ENCODE assay signal across 10 mouse cellular contexts in genomic region chr11:32604663-32605062, GRCm38 (mm10). TPM values are rescaled to one million over a fixed set of nuclear protein-coding genes. Genes with fewer than 3 reads are reported as not detected.
DNase-seq lines count a peak whose midpoint lies in the region; ATAC-seq lines count a peak whose summit lies in the region.
"Had no signal": no experiment of that assay in that cellular context is flagged by ENCODE, and none has a peak within 500 bp of the region (broad histone marks: within the 10 kb centered on the region; RNA-seq: fewer than 3 reads in every experiment).

No protein-coding gene starts in this region.

- 46% methylated on average over 4 of the region's 4 CpGs for WGBS in hindbrain, embryonic 15.5 days
- WGBS in hindbrain, embryonic 12.5 days = 53% methylated on average over 4 of the region's 4 CpGs
- 69% methylated on average over 4 of the region's 4 CpGs for WGBS in neural tube, embryonic 13.5 days
- 65% methylated on average over 4 of the region's 4 CpGs for WGBS in neural tube, embryonic 15.5 days
- 32% methylated on average over 4 of the region's 4 CpGs for WGBS in heart, embryonic 14.5 days
- WGBS in stomach, embryonic 16.5 days = 35% methylated on average over 4 of the region's 4 CpGs

- no peak overlapping the region for H3K4me2 ChIP-seq in hindbrain, embryonic 15.5 days
- H3K4me2 ChIP-seq in hindbrain, embryonic 12.5 days (replicated peaks) = no peak overlapping the region
- H3K4me2 ChIP-seq in neural tube, embryonic 13.5 days = no peak overlapping the region
- H3K4me2 ChIP-seq in neural tube, embryonic 15.5 days = no peak overlapping the region
- peak overlapping the region; percentile 40; the same call in 1 of the 2 replicates for H3K4me2 ChIP-seq in heart, embryonic 14.5 days (ENCODE audit: low read length)
- H3K4me2 ChIP-seq in stomach, embryonic 16.5 days (ENCODE audit: low read depth, low read length) = no peak overlapping the region

- peaks cover 4% of the 10 kb centered on the region; the same call in 1 of the 2 replicates for H3K4me1 ChIP-seq in hindbrain, embryonic 15.5 days (replicated peaks)
- H3K4me1 ChIP-seq in hindbrain, embryonic 12.5 days = peaks cover 10% of the 10 kb centered on the region
- peaks cover 10% of the 10 kb centered on the region for H3K4me1 ChIP-seq in neural tube, embryonic 13.5 days (replicated peaks)
- peaks cover 10% of the 10 kb centered on the region for H3K4me1 ChIP-seq in neural tube, embryonic 15.5 days
- peaks cover 19 to 23% of the 10 kb centered on the region in 2 experiments for H3K4me1 ChIP-seq in heart, embryonic 14.5 days (ENCODE audit: control insufficient read depth in 2 of 2, insufficient read depth in 2 of 2, low read length in 2 of 2)
- peaks cover 15% of the 10 kb centered on the region for H3K4me1 ChIP-seq in stomach, embryonic 16.5 days (ENCODE audit: control insufficient read depth, insufficient read depth, low read length)

- H3K9ac ChIP-seq in hindbrain, embryonic 15.5 days = no peak overlapping the region
- H3K9ac ChIP-seq in hindbrain, embryonic 12.5 days = no peak overlapping the region
- H3K9ac ChIP-seq in neural tube, embryonic 13.5 days = no peak overlapping the region
- H3K9ac ChIP-seq in neural tube, embryonic 15.5 days (replicated peaks) = no peak overlapping the region
- H3K9ac ChIP-seq in heart, embryonic 14.5 days (ENCODE audit: low read length) = no peak overlapping the region
- no peak overlapping the region for H3K9ac ChIP-seq in stomach, embryonic 16.5 days (ENCODE audit: low read length)
- H3K9ac ChIP-seq: liver, postnatal 0 days had no signal

- H3K9me3 ChIP-seq in hindbrain, embryonic 15.5 days = no peaks in the 10 kb centered on the region
- no peaks in the 10 kb centered on the region for H3K9me3 ChIP-seq in hindbrain, embryonic 12.5 days (replicated peaks)
- H3K9me3 ChIP-seq in neural tube, embryonic 13.5 days = no peaks in the 10 kb centered on the region
- no peaks in the 10 kb centered on the region for H3K9me3 ChIP-seq in neural tube, embryonic 15.5 days (replicated peaks)
- no peaks in the 10 kb centered on the region for H3K9me3 ChIP-seq in heart, embryonic 14.5 days (ENCODE audit: control insufficient read depth, low read length)
- H3K9me3 ChIP-seq in stomach, embryonic 16.5 days (replicated peaks; ENCODE audit: control insufficient read depth, low read length) = no peaks in the 10 kb centered on the region

- no peaks in the 10 kb centered on the region for H3K36me3 ChIP-seq in hindbrain, embryonic 15.5 days
- H3K36me3 ChIP-seq in hindbrain, embryonic 12.5 days = no peaks in the 10 kb centered on the region
- H3K36me3 ChIP-seq in neural tube, embryonic 13.5 days = 0 out of 2 replicates have a peak, but pooled peaks cover 4% of the 10 kb centered on the region
- H3K36me3 ChIP-seq in neural tube, embryonic 15.5 days = no peaks in the 10 kb centered on the region
- H3K36me3 ChIP-seq in heart, embryonic 14.5 days (ENCODE audit: control insufficient read depth, insufficient read depth, low read length) = peaks cover 4% of the 10 kb centered on the region; the same call in 1 of the 2 replicates
- no peaks in the 10 kb centered on the region for H3K36me3 ChIP-seq in stomach, embryonic 16.5 days (ENCODE audit: control insufficient read depth, insufficient read depth, low read length)

- H3K27ac ChIP-seq in hindbrain, embryonic 15.5 days (replicated peaks) = peak overlapping the region; percentile 13; the same call in 1 of the 2 replicates
- no peak overlapping the region for H3K27ac ChIP-seq in hindbrain, embryonic 12.5 days
- H3K27ac ChIP-seq in neural tube, embryonic 13.5 days (replicated peaks) = peak overlapping the region; percentile 68
- no peak overlapping the region for H3K27ac ChIP-seq in neural tube, embryonic 15.5 days (replicated peaks)
- peak overlapping the region; percentile 72 to 82 for H3K27ac ChIP-seq in heart, embryonic 14.5 days (replicated peaks in 1 of 2; ENCODE audit: control insufficient read depth in 1 of 2, insufficient read depth in 1 of 2, low read depth in 2 of 2, low read length in 2 of 2)
- H3K27ac ChIP-seq in stomach, embryonic 16.5 days (ENCODE audit: low read length) = peak overlapping the region; percentile 55

- DNase-seq in left cerebral cortex, adult 8-10 months (ENCODE audit: low spot score in 2 of 2) = no peak
- DNase-seq: right cerebral cortex, postnatal 14 days had no signal

- H3K4me3 ChIP-seq in hindbrain, embryonic 15.5 days = no peak overlapping the region
- no peak overlapping the region for H3K4me3 ChIP-seq in hindbrain, embryonic 12.5 days
- H3K4me3 ChIP-seq in neural tube, embryonic 13.5 days = no peak overlapping the region
- H3K4me3 ChIP-seq in neural tube, embryonic 15.5 days (replicated peaks) = no peak overlapping the region
- H3K4me3 ChIP-seq in heart, embryonic 14.5 days (ENCODE audit: control insufficient read depth in 1 of 2, insufficient read depth in 1 of 2, low read depth in 1 of 2, low read length in 2 of 2) = no peak overlapping the region
- H3K4me3 ChIP-seq in stomach, embryonic 16.5 days (replicated peaks; ENCODE audit: low read length) = no peak overlapping the region

- ATAC-seq in hindbrain, embryonic 15.5 days (ENCODE audit: low FRiP score, low read depth) = no peak
- ATAC-seq in hindbrain, embryonic 12.5 days (ENCODE audit: low FRiP score) = no peak
- ATAC-seq in neural tube, embryonic 13.5 days (ENCODE audit: low read depth) = no peak
- ATAC-seq in neural tube, embryonic 15.5 days (ENCODE audit: low FRiP score) = no peak
- no peak for ATAC-seq in heart, embryonic 14.5 days (ENCODE audit: insufficient number of reproducible peaks, insufficient read depth, low FRiP score, low read depth)
- peak; percentile 14; the same call in 1 of the 2 replicates for ATAC-seq in stomach, embryonic 16.5 days (ENCODE audit: insufficient read depth, low FRiP score)
- ATAC-seq in megakaryocyte, adult 5-6 weeks (ENCODE audit: poor library complexity, severe bottlenecking) = no peak

- no peaks in the 10 kb centered on the region for H3K27me3 ChIP-seq in hindbrain, embryonic 15.5 days
- no peaks in the 10 kb centered on the region for H3K27me3 ChIP-seq in hindbrain, embryonic 12.5 days
- H3K27me3 ChIP-seq in neural tube, embryonic 13.5 days = no peaks in the 10 kb centered on the region
- H3K27me3 ChIP-seq in neural tube, embryonic 15.5 days (replicated peaks) = no peaks in the 10 kb centered on the region
- H3K27me3 ChIP-seq in heart, embryonic 14.5 days (ENCODE audit: control insufficient read depth, insufficient read depth, low read length) = no peaks in the 10 kb centered on the region
- H3K27me3 ChIP-seq in stomach, embryonic 16.5 days (ENCODE audit: control insufficient read depth, insufficient read depth, low read length) = no peaks in the 10 kb centered on the region

RNA-seq across cellular contexts. Expression of gene Fbxw11, which starts 37.9 kb away (rescaled TPM):
- polyA plus RNA-seq in hindbrain, embryonic 15.5 days (2015; fragmentation: Nextera tagmentation; extraction: Ambion mirVana) = 115 and 117 TPM in 2 replicates
- 111 and 112 TPM in 2 replicates for polyA plus RNA-seq in hindbrain, embryonic 12.5 days (2016; fragmentation: Nextera tagmentation; extraction: Ambion mirVana)
- polyA plus RNA-seq in neural tube, embryonic 13.5 days (2015; fragmentation: Nextera tagmentation; extraction: Ambion mirVana) = 106 and 119 TPM in 2 replicates
- 107 and 110 TPM in 2 replicates for polyA plus RNA-seq in neural tube, embryonic 15.5 days (2015; fragmentation: Nextera tagmentation; extraction: Ambion mirVana)
- polyA plus RNA-seq in heart, embryonic 14.5 days (2014; fragmentation: Nextera tagmentation; extraction: Ambion mirVana) = 63.1 and 63.4 TPM in 2 replicates
- polyA plus RNA-seq in stomach, embryonic 16.5 days (2015; fragmentation: Nextera tagmentation; extraction: Ambion mirVana) = 61.1 and 65.0 TPM in 2 replicates
- 100 to 1,000 TPM; 109 to 129 (median 121) TPM for total RNA-seq in left cerebral cortex, adult 8-10 months (2022)
- total RNA-seq in megakaryocyte, adult 5-6 weeks (2015) = 30.0 and 30.4 TPM in 2 replicates
- total RNA-seq in megakaryocyte, adult 5-6 weeks (2017) = 47.0 and 52.8 TPM in 2 replicates

Comparison
In these comparisons a context has a peak if more than half of its experiments do, and no peak if none do; other contexts are left out.
1. H3K27ac ChIP-seq: peak in hindbrain, embryonic 15.5 days (single experiment), neural tube, embryonic 13.5 days (single experiment), heart, embryonic 14.5 days (2 of 2) and stomach, embryonic 16.5 days (single experiment); none in hindbrain, embryonic 12.5 days (single experiment) and neural tube, embryonic 15.5 days (single experiment).